8 mouse cellular contexts compared by ENCODE assay signal in the genomic region with DNA sequence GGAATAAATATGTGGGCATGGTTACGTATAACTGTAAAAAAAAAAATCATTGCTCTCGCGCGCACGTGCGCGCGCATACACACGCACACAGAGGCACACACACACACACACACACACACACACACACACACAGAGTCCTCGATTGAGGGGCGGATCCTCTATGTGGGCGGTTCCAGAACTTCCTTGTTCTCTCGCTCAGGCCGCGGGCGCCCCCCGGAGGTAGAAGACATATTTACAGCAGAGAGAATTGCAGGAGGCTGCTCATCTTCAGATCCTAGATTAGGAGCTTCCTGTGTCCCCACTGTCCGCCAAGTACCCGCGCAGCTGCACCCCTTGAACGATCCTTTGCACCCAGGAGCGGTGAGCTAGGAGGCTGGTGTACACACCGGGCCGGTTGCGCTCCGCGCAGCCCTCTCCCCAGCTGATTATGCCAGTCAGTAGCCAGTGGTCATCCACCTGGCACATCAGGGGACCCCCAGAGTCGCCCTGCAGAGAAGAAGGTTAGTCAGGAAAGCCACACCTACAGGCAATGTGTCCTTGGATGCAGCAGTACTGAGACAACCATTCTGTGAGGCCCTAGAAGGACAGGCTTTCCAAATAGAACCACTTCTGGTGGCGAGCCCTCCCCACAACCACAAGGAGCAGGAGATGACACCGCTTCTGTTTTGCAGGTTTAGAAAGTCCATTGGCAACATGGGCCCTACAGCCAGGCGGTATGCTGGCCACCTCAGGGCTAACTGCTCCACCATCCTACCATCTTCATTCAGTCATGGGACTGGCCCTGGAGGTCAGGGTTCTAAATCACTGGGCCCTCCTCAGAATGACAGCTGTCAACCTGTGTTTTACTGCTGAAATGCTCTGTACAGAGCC. TPM values are rescaled to one million over a fixed set of nuclear protein-coding genes. Genes with fewer than 3 reads are reported as not detected.
DNase-seq lines count a peak whose midpoint lies in the region; ATAC-seq and TF ChIP-seq lines count a peak whose summit lies in the region.

No protein-coding gene starts in this region.

- TF ChIP-seq EP300 in liver, postnatal 0 days (IDR thresholded peaks at IDR 0.05; ENCODE audit: low read depth): no peak

- H3K4me3 ChIP-seq in forebrain, embryonic 14.5 days (ENCODE audit: low read depth, low read length): peak overlapping the region; percentile 17; the same call in 1 of the 2 replicates
- no peak overlapping the region for H3K4me3 ChIP-seq in liver, postnatal 0 days (ENCODE audit: low read depth, low read length)
- H3K4me3 ChIP-seq in neural tube, embryonic 14.5 days (ENCODE audit: low read depth, low read length): peak overlapping the region; percentile 12; the same call in 1 of the 2 replicates
- H3K4me3 ChIP-seq in testis, adult 2 months (ENCODE audit: control insufficient read depth, low read depth, low read length): no peak overlapping the region

- peak; percentile 88 to 94 for DNase-seq in CD8-positive naive resting alpha-beta T cell, adult 2 months (ENCODE audit: low read depth in 2 of 2, low spot score in 2 of 2)
- DNase-seq in c-Kit-positive CD71-positive TER-119-positive erythroid progenitor cells, embryonic 14.5 days (ENCODE audit: low spot score): peak; percentile 80
- peak; percentile 95 for DNase-seq in forebrain, embryonic 14.5 days (ENCODE audit: low spot score)
- DNase-seq in heart, postnatal 14 days: peak; percentile 85 to 93
- peak; percentile 96 for DNase-seq in layer of hippocampus, adult 11-12 months (ENCODE audit: low spot score)
- peak; percentile 92 for DNase-seq in liver, postnatal 0 days

- no peaks in the 10 kb centered on the region for H3K4me1 ChIP-seq in forebrain, embryonic 14.5 days (ENCODE audit: control insufficient read depth, insufficient read depth, low read length)
- H3K4me1 ChIP-seq in liver, postnatal 0 days (ENCODE audit: insufficient read depth): peaks cover 4% of the 10 kb centered on the region; the same call in 1 of the 2 replicates
- H3K4me1 ChIP-seq in neural tube, embryonic 14.5 days (ENCODE audit: control insufficient read depth, insufficient read depth, low read length): peaks cover 4% of the 10 kb centered on the region; the same call in 1 of the 2 replicates
- peaks cover 2% of the 10 kb centered on the region for H3K4me1 ChIP-seq in testis, adult 2 months (ENCODE audit: control insufficient read depth, insufficient read depth, low read length)

- H3K27me3 ChIP-seq in forebrain, embryonic 14.5 days (replicated peaks; ENCODE audit: control insufficient read depth, insufficient read depth, low read length): no peaks in the 10 kb centered on the region
- peaks cover 9% of the 10 kb centered on the region; the same call in 1 of the 2 replicates for H3K27me3 ChIP-seq in liver, postnatal 0 days (ENCODE audit: insufficient read depth, low read length)
- no peaks in the 10 kb centered on the region for H3K27me3 ChIP-seq in neural tube, embryonic 14.5 days (ENCODE audit: control insufficient read depth, insufficient read depth, low read length)
- H3K27me3 ChIP-seq in testis, adult 2 months (ENCODE audit: control insufficient read depth, insufficient read depth, low read length): no peaks in the 10 kb centered on the region

- peak overlapping the region; percentile 61 for H3K9ac ChIP-seq in forebrain, embryonic 14.5 days (ENCODE audit: low read length)
- no peak overlapping the region for H3K9ac ChIP-seq in liver, postnatal 0 days (replicated peaks)
- peak overlapping the region; percentile 52; the same call in 1 of the 2 replicates for H3K9ac ChIP-seq in neural tube, embryonic 14.5 days (replicated peaks; ENCODE audit: low read depth, low read length)

- peak overlapping the region; percentile 48 for H3K4me2 ChIP-seq in forebrain, embryonic 14.5 days (ENCODE audit: low read length)
- peak overlapping the region; percentile 40 for H3K4me2 ChIP-seq in liver, postnatal 0 days (ENCODE audit: low read depth, low read length)
- H3K4me2 ChIP-seq in neural tube, embryonic 14.5 days (ENCODE audit: low read depth, low read length): peak overlapping the region; percentile 55

- intact Hi-C loops in heart, postnatal 14 days (cut with DNase I): loop anchor here (2.0 kb wide), 1 partner anchor 25 kb away; no protein-coding TSS in a partner anchor

- 8% methylated on average over 31 of the region's 31 CpGs for WGBS in forebrain, embryonic 14.5 days
- 7% methylated on average over 31 of the region's 31 CpGs for WGBS in liver, postnatal 0 days (ENCODE audit: insufficient replicate concordance)
- 9% methylated on average over 31 of the region's 31 CpGs for WGBS in neural tube, embryonic 14.5 days

- TF ChIP-seq CTCF in liver, postnatal 0 days (IDR thresholded peaks at IDR 0.05; ENCODE audit: low read depth): peak; percentile 79
- TF ChIP-seq CTCF in testis, adult 2 months (IDR thresholded peaks at IDR 0.05; ENCODE audit: control insufficient read depth, insufficient read depth, insufficient replicate concordance, low read depth, low read length): peak; percentile 61; the same call in 1 of the 2 replicates

- no peak for TF ChIP-seq POLR2A in testis, adult 2 months (IDR thresholded peaks at IDR 0.05; ENCODE audit: control insufficient read depth, low read depth, low read length)

- no peaks in the 10 kb centered on the region for H3K36me3 ChIP-seq in forebrain, embryonic 14.5 days (ENCODE audit: control insufficient read depth, insufficient read depth, low read length)
- no peaks in the 10 kb centered on the region for H3K36me3 ChIP-seq in liver, postnatal 0 days (replicated peaks; ENCODE audit: insufficient read depth, low read length)
- no peaks in the 10 kb centered on the region for H3K36me3 ChIP-seq in neural tube, embryonic 14.5 days (ENCODE audit: control insufficient read depth, insufficient read depth, low read length)
- no peaks in the 10 kb centered on the region for H3K36me3 ChIP-seq in testis, adult 2 months (ENCODE audit: control insufficient read depth, insufficient read depth, low read length)

- no peaks in the 10 kb centered on the region for H3K9me3 ChIP-seq in forebrain, embryonic 14.5 days (replicated peaks; ENCODE audit: control insufficient read depth, low read length)
- no peaks in the 10 kb centered on the region for H3K9me3 ChIP-seq in liver, postnatal 0 days (ENCODE audit: low read length)
- H3K9me3 ChIP-seq in neural tube, embryonic 14.5 days (ENCODE audit: control insufficient read depth, low read length): no peaks in the 10 kb centered on the region

- H3K27ac ChIP-seq in forebrain, embryonic 14.5 days (ENCODE audit: low read depth, low read length): no peak overlapping the region
- no peak overlapping the region for H3K27ac ChIP-seq in liver, postnatal 0 days (ENCODE audit: low read depth)
- no peak overlapping the region for H3K27ac ChIP-seq in neural tube, embryonic 14.5 days (ENCODE audit: low read depth, low read length)
- no peak overlapping the region for H3K27ac ChIP-seq in testis, adult 2 months (ENCODE audit: control insufficient read depth, insufficient read depth, low read depth, low read length)

- peak; percentile 86 for ATAC-seq in forebrain, embryonic 14.5 days
- peak; percentile 88 for ATAC-seq in liver, postnatal 0 days
- ATAC-seq in neural tube, embryonic 14.5 days (ENCODE audit: low read depth): peak; percentile 76

RNA-seq across cellular contexts. Expression of a gene that starts 4.1 kb away (rescaled TPM):
- polyA plus RNA-seq in forebrain, embryonic 14.5 days (2014; fragmentation: Nextera tagmentation; extraction: Ambion mirVana): not detected in 2 replicates
- not detected for total RNA-seq in heart, postnatal 14 days (2021)
- not detected in 2 replicates for polyA plus RNA-seq in liver, postnatal 0 days (2015; fragmentation: Nextera tagmentation; extraction: Ambion mirVana)
- not detected in 2 replicates for polyA plus RNA-seq in neural tube, embryonic 14.5 days (2014; fragmentation: Nextera tagmentation; extraction: Ambion mirVana)
- not detected in 2 replicates for polyA plus RNA-seq in testis, adult 2 months (2012; rRNA removed)

RNA-seq across cellular contexts. Expression of a gene that starts 13.4 kb away (rescaled TPM):
- polyA plus RNA-seq in forebrain, embryonic 14.5 days (2014; fragmentation: Nextera tagmentation; extraction: Ambion mirVana): not detected in 2 replicates
- total RNA-seq in heart, postnatal 14 days (2021): not detected
- polyA plus RNA-seq in liver, postnatal 0 days (2015; fragmentation: Nextera tagmentation; extraction: Ambion mirVana): 0.09 and 0.14 TPM in 2 replicates
- 0.31 TPM in 1 of 2 replicates, not detected in the other for polyA plus RNA-seq in neural tube, embryonic 14.5 days (2014; fragmentation: Nextera tagmentation; extraction: Ambion mirVana)
- polyA plus RNA-seq in testis, adult 2 months (2012; rRNA removed): not detected in 2 replicates

RNA-seq across cellular contexts. Expression of a gene that starts 38.7 kb away (rescaled TPM):
- polyA plus RNA-seq in forebrain, embryonic 14.5 days (2014; fragmentation: Nextera tagmentation; extraction: Ambion mirVana): not detected in 2 replicates
- total RNA-seq in heart, postnatal 14 days (2021): not detected
- polyA plus RNA-seq in liver, postnatal 0 days (2015; fragmentation: Nextera tagmentation; extraction: Ambion mirVana): not detected in 2 replicates
- not detected in 2 replicates for polyA plus RNA-seq in neural tube, embryonic 14.5 days (2014; fragmentation: Nextera tagmentation; extraction: Ambion mirVana)
- not detected in 2 replicates for polyA plus RNA-seq in testis, adult 2 months (2012; rRNA removed)

RNA-seq across cellular contexts. Expression of a gene that starts 44.1 kb away (rescaled TPM):
- not detected in 2 replicates for polyA plus RNA-seq in forebrain, embryonic 14.5 days (2014; fragmentation: Nextera tagmentation; extraction: Ambion mirVana)
- not detected for total RNA-seq in heart, postnatal 14 days (2021)
- not detected in 2 replicates for polyA plus RNA-seq in liver, postnatal 0 days (2015; fragmentation: Nextera tagmentation; extraction: Ambion mirVana)
- polyA plus RNA-seq in neural tube, embryonic 14.5 days (2014; fragmentation: Nextera tagmentation; extraction: Ambion mirVana): 0.16 and 0.21 TPM in 2 replicates
- not detected in 2 replicates for polyA plus RNA-seq in testis, adult 2 months (2012; rRNA removed)

RNA-seq across cellular contexts. Expression of a gene that starts 52.3 kb away (rescaled TPM):
- not detected in 2 replicates for polyA plus RNA-seq in forebrain, embryonic 14.5 days (2014; fragmentation: Nextera tagmentation; extraction: Ambion mirVana)
- total RNA-seq in heart, postnatal 14 days (2021): not detected
- not detected in 2 replicates for polyA plus RNA-seq in liver, postnatal 0 days (2015; fragmentation: Nextera tagmentation; extraction: Ambion mirVana)
- polyA plus RNA-seq in neural tube, embryonic 14.5 days (2014; fragmentation: Nextera tagmentation; extraction: Ambion mirVana): not detected in 2 replicates
- polyA plus RNA-seq in testis, adult 2 months (2012; rRNA removed): not detected in 2 replicates

Comparison
In these comparisons a context has a peak if more than half of its experiments do, and no peak if none do; other contexts are left out.
1. H3K4me3 ChIP-seq: peak in forebrain, embryonic 14.5 days (single experiment) and neural tube, embryonic 14.5 days (single experiment); none in liver, postnatal 0 days (single experiment) and testis, adult 2 months (single experiment).
2. Peak in every context shown above with its lines, with median percentiles within 50 percentile points of each other: DNase-seq, ATAC-seq and H3K4me2 ChIP-seq.